Mouse (Mus musculus): Measurements from ENCODE around the gene Slc39a11. TPM values are rescaled to one million over a fixed set of nuclear protein-coding genes. Genes with fewer than 3 reads are reported as not detected.

Gene Slc39a11
- polyA plus RNA-seq, 1 experiment from 2014 or later, result 26.3 TPM

GRCm38 (mm10) chr11:113292906-113293614 lies 356.8 kb downstream of the Slc39a11 start:
- H3K27ac ChIP-seq, result no peak overlapping the region
- H3K27me3 ChIP-seq, result no peaks in the 10 kb centered on the region
- H3K4me3 ChIP-seq, result no peak overlapping the region
- no peak overlapping the region for H3K4me2 ChIP-seq
- no peak overlapping the region for H3K9ac ChIP-seq
- H3K9me3 ChIP-seq, result no peaks in the 10 kb centered on the region
- ATAC-seq (ENCODE audit: insufficient number of reproducible peaks, insufficient read depth, low FRiP score, low TSS enrichment, low read depth), result no peak
- peaks cover 44% of the 10 kb centered on the region for H3K4me1 ChIP-seq
- 80% methylated on average over 13 of the region's 13 CpGs for WGBS
- no peaks in the 10 kb centered on the region for H3K36me3 ChIP-seq

- Histone ChIP-seq H3K27ac (peak overlapping the region; percentile 71), H3K36me3 (no peaks in the 10 kb centered on the region), H3K9me3 (no peaks in the 10 kb centered on the region), H3K4me2 (no peak overlapping the region), H3K4me1 (peaks cover 34% of the 10 kb centered on the region), H3K9ac (no peak overlapping the region), H3K27me3 (no peaks in the 10 kb centered on the region), H3K4me3 (no peak overlapping the region)
- 52% methylated on average over 17 of the region's 17 CpGs for WGBS
- ATAC-seq (ENCODE audit: insufficient number of reproducible peaks, insufficient read depth, low FRiP score, low TSS enrichment, low read depth), result no peak
Measured at GRCm38 (mm10) chr11:113291781-113292714, 357.8 kb downstream of the Slc39a11 start.

- no peaks in the 10 kb centered on the region for H3K27me3 ChIP-seq
- no peak overlapping the region for H3K9ac ChIP-seq
- no peaks in the 10 kb centered on the region for H3K36me3 ChIP-seq
- H3K9me3 ChIP-seq, result no peaks in the 10 kb centered on the region
- H3K4me3 ChIP-seq, result no peak overlapping the region
- WGBS, result 80% methylated on average over 14 of the region's 14 CpGs
- H3K4me1 ChIP-seq, result peaks cover 28% of the 10 kb centered on the region
- H3K4me2 ChIP-seq, result no peak overlapping the region
- no peak for ATAC-seq (ENCODE audit: insufficient number of reproducible peaks, insufficient read depth, low FRiP score, low TSS enrichment, low read depth)
- H3K27ac ChIP-seq, result no peak overlapping the region
Measured at GRCm38 (mm10) chr11:113290911-113291310, 359.0 kb downstream of the Slc39a11 start.

- H3K9ac ChIP-seq, result no peak overlapping the region
- H3K4me1 ChIP-seq, result peaks cover 41% of the 10 kb centered on the region
- peak overlapping the region; percentile 33; the same call in 1 of the 2 replicates for H3K27ac ChIP-seq
- H3K27me3 ChIP-seq, result no peaks in the 10 kb centered on the region
- no peak overlapping the region for H3K4me2 ChIP-seq
- no peaks in the 10 kb centered on the region for H3K36me3 ChIP-seq
- H3K4me3 ChIP-seq, result no peak overlapping the region
- WGBS, result 71% methylated on average over 27 of the region's 27 CpGs
- no peak for ATAC-seq (ENCODE audit: insufficient number of reproducible peaks, insufficient read depth, low FRiP score, low TSS enrichment, low read depth)
- H3K9me3 ChIP-seq, result no peaks in the 10 kb centered on the region
Measured at GRCm38 (mm10) chr11:113284951-113285741, 364.7 kb downstream of the Slc39a11 start.

GRCm38 (mm10) chr11:113283376-113283811 lies 366.5 kb downstream of the Slc39a11 start:
- peaks cover 43% of the 10 kb centered on the region for H3K4me1 ChIP-seq
- peak overlapping the region; percentile 52 for H3K27ac ChIP-seq
- H3K9ac ChIP-seq, result peak overlapping the region; percentile 44; the same call in 1 of the 2 replicates
- no peaks in the 10 kb centered on the region for H3K27me3 ChIP-seq
- no peaks in the 10 kb centered on the region for H3K9me3 ChIP-seq
- WGBS, result 10% methylated on average over 11 of the region's 11 CpGs
- peak overlapping the region; percentile 19; the same call in 1 of the 2 replicates for H3K4me2 ChIP-seq
- ATAC-seq (ENCODE audit: insufficient number of reproducible peaks, insufficient read depth, low FRiP score, low TSS enrichment, low read depth), result no peak
- no peaks in the 10 kb centered on the region for H3K36me3 ChIP-seq
- H3K4me3 ChIP-seq, result no peak overlapping the region

- Histone ChIP-seq H3K4me1 (peaks cover 57% of the 10 kb centered on the region), H3K27ac (0 out of 2 replicates have a peak overlapping the region, but pooled peaks have one; percentile 72), H3K9me3 (no peaks in the 10 kb centered on the region), H3K4me3 (no peak overlapping the region), H3K4me2 (no peak overlapping the region), H3K36me3 (no peaks in the 10 kb centered on the region), H3K9ac (no peak overlapping the region), H3K27me3 (0 out of 2 replicates have a peak, but pooled peaks cover 3% of the 10 kb centered on the region)
- 90% methylated on average over 6 of the region's 6 CpGs for WGBS
- ATAC-seq (ENCODE audit: insufficient number of reproducible peaks, insufficient read depth, low FRiP score, low TSS enrichment, low read depth), result no peak
Measured at GRCm38 (mm10) chr11:113278238-113278637, 371.6 kb downstream of the Slc39a11 start.

- Histone ChIP-seq H3K36me3 (no peaks in the 10 kb centered on the region), H3K9me3 (no peaks in the 10 kb centered on the region), H3K27ac (peak overlapping the region; percentile 72), H3K9ac (no peak overlapping the region), H3K4me2 (peak overlapping the region; percentile 19; the same call in 1 of the 2 replicates), H3K27me3 (0 out of 2 replicates have a peak, but pooled peaks cover 3% of the 10 kb centered on the region), H3K4me3 (no peak overlapping the region), H3K4me1 (peaks cover 55% of the 10 kb centered on the region)
- 45% methylated on average over 10 of the region's 10 CpGs for WGBS
- ATAC-seq (ENCODE audit: insufficient number of reproducible peaks, insufficient read depth, low FRiP score, low TSS enrichment, low read depth), result no peak
Measured at GRCm38 (mm10) chr11:113277034-113277612, 372.8 kb downstream of the Slc39a11 start.

GRCm38 (mm10) chr11:113276518-113276917 lies 373.4 kb downstream of the Slc39a11 start:
- H3K27ac ChIP-seq, result peak overlapping the region; percentile 72; the same call in 1 of the 2 replicates
- WGBS, result 82% methylated on average over 8 of the region's 8 CpGs

GRCm38 (mm10) chr11:113274037-113274436 lies 375.8 kb downstream of the Slc39a11 start:
- Histone ChIP-seq H3K9me3 (no peaks in the 10 kb centered on the region), H3K4me2 (no peak overlapping the region), H3K36me3 (no peaks in the 10 kb centered on the region), H3K27ac (peak overlapping the region; percentile 53), H3K9ac (no peak overlapping the region), H3K4me3 (no peak overlapping the region), H3K27me3 (0 out of 2 replicates have a peak, but pooled peaks cover 3% of the 10 kb centered on the region), H3K4me1 (peaks cover 62% of the 10 kb centered on the region)
- WGBS, result 72% methylated on average over 8 of the region's 8 CpGs
- no peak for ATAC-seq (ENCODE audit: insufficient number of reproducible peaks, insufficient read depth, low FRiP score, low TSS enrichment, low read depth)

More at GRCm38 (mm10) chr11:113276518-113276917, 373.4 kb downstream of the Slc39a11 start:
- Histone ChIP-seq H3K9ac (no peak overlapping the region), H3K4me1 (peaks cover 59% of the 10 kb centered on the region), H3K4me3 (no peak overlapping the region), H3K4me2 (no peak overlapping the region), H3K27me3 (0 out of 2 replicates have a peak, but pooled peaks cover 3% of the 10 kb centered on the region), H3K36me3 (no peaks in the 10 kb centered on the region), H3K9me3 (no peaks in the 10 kb centered on the region)
- ATAC-seq (ENCODE audit: insufficient number of reproducible peaks, insufficient read depth, low FRiP score, low TSS enrichment, low read depth), result no peak

GRCm38 (mm10) chr11:113271857-113272256 lies 378.0 kb downstream of the Slc39a11 start:
- no peaks in the 10 kb centered on the region for H3K36me3 ChIP-seq
- no peak overlapping the region for H3K9ac ChIP-seq
- 74% methylated on average over 6 of the region's 6 CpGs for WGBS
- peak overlapping the region; percentile 52 for H3K27ac ChIP-seq
- H3K27me3 ChIP-seq, result 0 out of 2 replicates have a peak, but pooled peaks cover 3% of the 10 kb centered on the region
- no peak overlapping the region for H3K4me3 ChIP-seq
- H3K4me2 ChIP-seq, result no peak overlapping the region
- H3K4me1 ChIP-seq, result peaks cover 53% of the 10 kb centered on the region
- H3K9me3 ChIP-seq, result no peaks in the 10 kb centered on the region
- ATAC-seq (ENCODE audit: insufficient number of reproducible peaks, insufficient read depth, low FRiP score, low TSS enrichment, low read depth), result no peak

Data from embryonic facial prominence, embryonic 13.5 days (tissue).